Mouse (Mus musculus) yolk sac, embryonic 10.5 days (tissue): ENCODE data around the gene Stil.
A peak's percentile ranks its signal among the peaks of the same experiment; 100 is the strongest.

ENCODE experiments used
- DNase-seq: peaks from one replicate; pipeline ENCODE4 v3.0.0-alpha.2; 2017; ENCODE audit warnings: low spot score

Stil gene

GRCm38 (mm10) chr4:115051245-115051644, 51.3 kb downstream of the Stil start:
- DNase-seq, result no peak

- peak; percentile 66 for DNase-seq
Measured at GRCm38 (mm10) chr4:115052343-115053005, 52.5 kb downstream of the Stil start.

- DNase-seq, result no peak
Measured at GRCm38 (mm10) chr4:115055044-115055443, 55.1 kb downstream of the Stil start.

- no peak for DNase-seq
Measured at GRCm38 (mm10) chr4:115055691-115056090, 55.7 kb downstream of the Stil start.

- peak; percentile 55 for DNase-seq
Measured at GRCm38 (mm10) chr4:115056371-115056920, 56.5 kb downstream of the Stil start, which contains the start of gene Tal1. Gene Tal1 (plus strand): TSS chr4:115056426.

GRCm38 (mm10) chr4:115056921-115057673, 57.1 kb downstream of the Stil start:
- DNase-seq, result peak; percentile 63

GRCm38 (mm10) chr4:115057674-115058316, 57.8 kb downstream of the Stil start:
- DNase-seq, result no peak

- no peak for DNase-seq
Measured at GRCm38 (mm10) chr4:115058317-115058761, 58.4 kb downstream of the Stil start.

GRCm38 (mm10) chr4:115058871-115059590, 59.1 kb downstream of the Stil start:
- no peak for DNase-seq

- DNase-seq, result no peak
Measured at GRCm38 (mm10) chr4:115059871-115060270, 59.9 kb downstream of the Stil start.

- DNase-seq, result no peak
Measured at GRCm38 (mm10) chr4:115060753-115061152, 60.8 kb downstream of the Stil start.

GRCm38 (mm10) chr4:115062540-115062874, 62.5 kb downstream of the Stil start:
- no peak for DNase-seq

- no peak for DNase-seq
Measured at GRCm38 (mm10) chr4:115062875-115063517, 63.0 kb downstream of the Stil start.

GRCm38 (mm10) chr4:115063518-115064239, 63.7 kb downstream of the Stil start:
- DNase-seq, result no peak

- DNase-seq, result no peak
Measured at GRCm38 (mm10) chr4:115071668-115072067, 71.7 kb downstream of the Stil start.

- DNase-seq, result no peak
Measured at GRCm38 (mm10) chr4:115074789-115075188, 74.8 kb downstream of the Stil start.

GRCm38 (mm10) chr4:115075204-115075915, 75.4 kb downstream of the Stil start:
- no peak for DNase-seq

GRCm38 (mm10) chr4:115078892-115079820, 79.2 kb downstream of the Stil start:
- no peak for DNase-seq

- no peak for DNase-seq
Measured at GRCm38 (mm10) chr4:115079821-115080349, 79.9 kb downstream of the Stil start.
